In genomic region chr10:7992258-7992919, GRCm38 (mm10) we compare ENCODE assay signal across 26 mouse cellular contexts. TPM values are rescaled to one million over a fixed set of nuclear protein-coding genes. Genes with fewer than 3 reads are reported as not detected.
DNase-seq lines count a peak whose midpoint lies in the region; ATAC-seq and TF ChIP-seq lines count a peak whose summit lies in the region.
"Had no signal": no experiment of that assay in that cellular context is flagged by ENCODE, and none has a peak within 500 bp of the region (broad histone marks: within the 10 kb centered on the region; RNA-seq: fewer than 3 reads in every experiment).

No protein-coding gene starts in this region.

- no peak overlapping the region for H3K4me3 ChIP-seq in layer of hippocampus, adult 2 months
- H3K4me3 ChIP-seq in limb, embryonic 13.5 days, result no peak overlapping the region
- H3K4me3 ChIP-seq: embryonic facial prominence, embryonic 12.5 days; hindbrain, embryonic 12.5 days; lung, embryonic 15.5 days had no signal

- WGBS in limb, embryonic 13.5 days, result 33% methylated on average over 10 of the region's 10 CpGs

- TF ChIP-seq CTCF in layer of hippocampus, adult 2 months (conservative IDR thresholded peaks at IDR 0.05), result no peak

- peak overlapping the region; percentile 17; the same call in 1 of the 2 replicates for H3K4me2 ChIP-seq in limb, embryonic 13.5 days (replicated peaks)
- H3K4me2 ChIP-seq: embryonic facial prominence, embryonic 12.5 days; hindbrain, embryonic 12.5 days; lung, embryonic 15.5 days had no signal

- no peaks in the 10 kb centered on the region for H3K9me3 ChIP-seq in limb, embryonic 13.5 days
- H3K9me3 ChIP-seq: embryonic facial prominence, embryonic 12.5 days; G1E; hindbrain, embryonic 12.5 days; lung, embryonic 15.5 days had no signal

- H3K4me1 ChIP-seq in limb, embryonic 13.5 days, result peaks cover 25% of the 10 kb centered on the region
- H3K4me1 ChIP-seq: hindbrain, embryonic 12.5 days had no signal

- peak overlapping the region; percentile 51; the same call in 1 of the 2 replicates for H3K27ac ChIP-seq in layer of hippocampus, adult 2 months
- H3K27ac ChIP-seq in limb, embryonic 13.5 days, result peak overlapping the region; percentile 85
- H3K27ac ChIP-seq: embryonic facial prominence, embryonic 12.5 days; hindbrain, embryonic 12.5 days; liver, embryonic 14.5 days; lung, embryonic 15.5 days had no signal

- DNase-seq in layer of hippocampus, adult 2 months (ENCODE audit: low spot score in 2 of 2), result peak in 1 of 2 experiments; percentile 14
- DNase-seq in layer of hippocampus, postnatal 14 days (ENCODE audit: low spot score in 2 of 2), result no peak
- DNase-seq in CD4-positive helper T cell, adult 2 months (ENCODE audit: low read depth, low spot score), result peak; percentile 55
- no peak for DNase-seq in cerebellum, postnatal 36 days
- no peak for DNase-seq in kidney, postnatal 14 days
- no peak for DNase-seq in spleen, postnatal 10 days (ENCODE audit: low spot score in 2 of 2)
- DNase-seq: adrenal gland, postnatal 25 days; B cell, adult 2 months; cerebellum, adult 18-20 months; gastrocnemius, postnatal 14 days; kidney, adult 9 months; kidney, postnatal 4 days; layer of hippocampus, postnatal 36 days; left cerebral cortex, postnatal 4 days; lung, postnatal 4 days; spleen, adult 18-20 months; thymus, adult 18-20 months; thymus, postnatal 4 days had no signal

- no peaks in the 10 kb centered on the region for H3K36me3 ChIP-seq in limb, embryonic 13.5 days
- H3K36me3 ChIP-seq: embryonic facial prominence, embryonic 12.5 days; G1E; hindbrain, embryonic 12.5 days; lung, embryonic 15.5 days had no signal

- H3K9ac ChIP-seq in limb, embryonic 13.5 days, result no peak overlapping the region
- H3K9ac ChIP-seq: embryonic facial prominence, embryonic 12.5 days; hindbrain, embryonic 12.5 days; liver, embryonic 14.5 days; lung, embryonic 15.5 days had no signal

- H3K27me3 ChIP-seq in limb, embryonic 13.5 days, result no peaks in the 10 kb centered on the region
- H3K27me3 ChIP-seq: embryonic facial prominence, embryonic 12.5 days; hindbrain, embryonic 12.5 days; lung, embryonic 15.5 days had no signal

- peak; percentile 71 for ATAC-seq in activated CD4-positive, CD25-positive, alpha-beta regulatory T cell, adult 4 months
- peak; percentile 89 for ATAC-seq in limb, embryonic 13.5 days (ENCODE audit: low FRiP score, low read depth)
- ATAC-seq: midbrain, embryonic 16.5 days had no signal

RNA-seq across cellular contexts. Expression of gene Tab2, which starts 36.4 kb away (rescaled TPM):
- total RNA-seq in layer of hippocampus, adult 2 months (2021), result 10 to 100 TPM; 57.3 to 58.0 TPM
- 10 to 100 TPM; 62.7 to 66.0 TPM for total RNA-seq in layer of hippocampus, postnatal 14 days (2021)
- polyA plus RNA-seq in activated CD4-positive, CD25-positive, alpha-beta regulatory T cell, adult 4 months (2017; shearing (Covaris generic)), result 10 to 100 TPM; 31.7 to 38.9 TPM
- polyA plus RNA-seq in limb, embryonic 13.5 days (2015; fragmentation: Nextera tagmentation; extraction: Ambion mirVana), result 29.7 and 30.4 TPM in 2 replicates
